Mouse (Mus musculus) urinary bladder, postnatal 4 days (tissue): ENCODE results near the gene Tmem39a.

Experiments used
- DNase-seq, 2 experiments: peaks; one replicate each; pipeline ENCODE4 v3.0.0; 2021 to 2022; ENCODE audit warnings: low spot score in 2 of 2

Gene Tmem39a

DNA sequence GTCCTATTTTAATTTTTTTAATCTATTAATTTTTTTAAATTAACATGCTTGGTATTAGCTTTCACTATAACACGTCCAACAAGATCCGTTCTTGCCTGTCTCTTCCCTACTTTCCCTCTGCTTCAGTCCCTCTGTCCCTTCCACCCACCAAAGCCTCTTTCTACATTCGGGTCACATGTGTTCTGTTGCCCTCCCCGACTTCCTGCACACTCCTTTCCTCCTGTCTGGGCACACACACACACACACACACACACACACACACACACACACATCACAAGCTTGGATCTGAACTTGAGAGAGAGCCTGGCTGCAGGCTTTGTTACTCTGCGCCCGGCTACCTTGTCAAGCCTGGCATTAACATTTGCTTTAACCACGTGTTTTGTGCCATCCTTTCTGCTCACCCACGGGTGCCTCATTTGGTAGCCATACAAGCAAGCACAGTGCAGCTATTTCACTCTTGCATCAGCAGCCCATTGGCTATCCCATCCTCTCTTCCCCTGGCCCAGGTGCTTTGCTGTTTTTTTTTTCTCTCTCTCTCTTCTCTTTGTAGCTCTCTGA lies 77.4 kb downstream of the Tmem39a start:
- DNase-seq = no peak

DNA sequence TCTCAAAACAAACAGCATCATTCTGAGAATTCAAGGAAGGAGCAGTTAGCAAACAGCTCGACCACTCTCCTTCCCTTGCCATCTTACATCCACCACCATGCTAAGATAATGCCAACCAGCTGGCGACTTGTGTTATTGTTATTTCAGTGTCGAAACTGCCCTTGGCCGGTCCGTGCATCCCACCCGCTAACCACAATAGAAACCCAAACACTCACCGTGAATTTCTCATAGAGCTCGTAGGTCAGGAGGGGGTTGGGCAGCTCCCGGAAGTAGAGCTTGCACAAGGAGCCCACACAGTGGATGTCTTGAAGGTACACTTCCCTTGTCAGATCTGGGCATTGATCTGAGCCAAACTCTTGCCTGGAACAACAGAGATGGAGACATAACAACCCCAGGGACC lies 78.2 kb downstream of the Tmem39a start:
- no peak for DNase-seq

DNA sequence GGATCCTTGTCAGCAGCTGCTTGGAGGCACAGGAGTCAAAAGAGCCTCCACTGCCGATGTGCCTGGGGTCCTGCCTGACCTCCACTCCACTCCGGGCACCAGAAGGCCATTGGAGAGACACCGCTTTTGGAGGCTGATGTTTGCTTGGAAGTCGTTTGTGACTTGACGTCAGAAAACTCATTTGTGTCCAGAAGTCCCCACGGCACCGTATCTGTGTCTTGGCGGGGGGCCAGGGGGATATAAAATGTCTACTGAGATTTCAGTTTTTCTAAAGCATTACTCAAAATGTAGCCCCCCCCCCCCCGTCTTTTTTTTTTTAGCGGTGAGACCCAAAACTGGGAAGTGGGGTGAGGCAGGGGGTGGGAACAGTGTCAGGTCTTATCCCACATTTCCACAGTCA lies 78.6 kb downstream of the Tmem39a start:
- no peak for DNase-seq
